Mouse (Mus musculus) stomach, postnatal 0 days (tissue): ENCODE measurements around the gene St5. TPM values are rescaled to one million over a fixed set of nuclear protein-coding genes. Genes with fewer than 3 reads are reported as not detected.

ENCODE experiments used
- ATAC-seq: fragments of 200-750 bp; cut with Nextera tagmentation; 2 replicates; pipeline ENCODE4 v1.8.0; 2017; ENCODE audit not compliant: low FRiP score, low TSS enrichment
- DNase-seq: peaks from one replicate; pipeline ENCODE4 v3.0.0-alpha.2; 2016; ENCODE audit warnings: low spot score
- H3K27ac ChIP-seq: fragments of 300-500 bp; sonication (generic); replicated peaks from 2 replicates; pipeline ENCODE4 v1.5.1; 2014; ENCODE audit warnings: mild to moderate bottlenecking, control low read depth
- H3K27me3 ChIP-seq: fragments of 300-500 bp; sonication (generic); 2 replicates; pipeline ENCODE4 v1.6.1; 2014; ENCODE audit warnings: low read length; ENCODE audit not compliant: control insufficient read depth, insufficient read depth
- H3K36me3 ChIP-seq: fragments of 300-500 bp; sonication (generic); 2 replicates; pipeline ENCODE4 v1.6.1; 2014; ENCODE audit warnings: low read length, mixed read lengths; ENCODE audit not compliant: control insufficient read depth, insufficient read depth
- H3K4me1 ChIP-seq: fragments of 300-500 bp; sonication (generic); replicated peaks from 2 replicates; pipeline ENCODE4 v1.6.1; 2014; ENCODE audit warnings: antibody characterized with exemption; ENCODE audit not compliant: control insufficient read depth, insufficient read depth
- H3K4me2 ChIP-seq: fragments of 300-500 bp; sonication (generic); replicated peaks from 2 replicates; pipeline ENCODE4 v1.6.1; 2014; ENCODE audit warnings: low read depth, mild to moderate bottlenecking, control low read depth, moderate library complexity
- H3K4me3 ChIP-seq: fragments of 300-500 bp; sonication (generic); 2 replicates; pipeline ENCODE4 v1.5.1; 2014; ENCODE audit warnings: low read depth, low read length, control low read depth
- H3K9ac ChIP-seq: fragments of 300-500 bp; sonication (generic); 2 replicates; pipeline ENCODE4 v1.6.1; 2014; ENCODE audit warnings: mild to moderate bottlenecking, low read length, control low read depth, mixed read lengths
- H3K9me3 ChIP-seq: fragments of 300-500 bp; sonication (generic); 2 replicates; pipeline ENCODE4 v1.6.1; 2016; ENCODE audit warnings: low read length; ENCODE audit not compliant: control insufficient read depth
- CTCF ChIP-seq: IDR thresholded peaks from 2 replicates; pipeline ENCODE4 v1.5.1; 2016; ENCODE audit warnings: antibody characterized with exemption, low read depth, mild to moderate bottlenecking, moderate library complexity
- EP300 ChIP-seq: optimal IDR thresholded peaks from 2 replicates; pipeline ENCODE3; 2016; ENCODE audit warnings: antibody characterized with exemption
- WGBS: fragments of 180-500 bp; shearing (Covaris S2); extraction: QIAGEN DNeasy Blood & Tissue Kit; methylation state at CpG from one replicate; pipeline ENCODE4 v1.1.7; 2014; 5-methylcytosine and 5-hydroxymethylcytosine counted together
- polyA plus RNA-seq: library from polyadenylated mRNA; unstranded; fragments of >200 nt; fragmentation: Nextera tagmentation; extraction: Ambion mirVana; gene quantifications from 2 replicates; pipeline ENCODE4 v1.2.1, GENCODE M21; 2015

The St5 gene
- polyA plus RNA-seq, 1 experiment from 2014 or later: 35.6 TPM

DNA sequence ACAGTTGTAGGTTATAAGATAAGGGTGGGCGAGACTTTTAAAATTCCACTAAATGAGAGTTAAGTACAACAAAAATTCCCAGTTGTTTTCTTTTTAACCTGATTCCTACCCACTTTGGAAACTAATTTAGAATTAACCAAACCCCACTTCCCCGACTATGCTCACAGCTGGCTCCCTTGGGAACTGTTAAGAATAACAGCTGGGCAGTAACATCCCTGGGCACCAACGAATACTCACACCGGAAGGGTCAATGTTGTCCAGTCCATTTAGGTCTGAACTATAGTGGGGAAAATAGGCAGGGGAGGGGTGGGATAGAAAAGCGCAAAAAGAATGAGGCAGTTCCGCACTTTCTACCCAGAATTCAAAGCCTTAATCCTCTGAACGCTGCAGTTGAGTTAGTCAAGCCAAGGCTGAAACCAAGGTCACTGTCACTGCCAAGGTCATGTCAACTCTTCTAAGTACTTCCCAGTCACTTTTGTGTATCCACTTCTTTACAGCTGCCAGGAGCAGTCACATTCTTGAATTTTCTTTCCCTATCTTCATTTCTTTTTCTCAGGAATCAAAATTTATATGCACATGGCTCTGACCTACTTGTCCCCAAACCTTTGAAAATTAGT lies 96.3 kb downstream of the St5 start:
- Histone ChIP-seq H3K27ac (no peak overlapping the region), H3K9ac (no peak overlapping the region), H3K4me2 (no peak overlapping the region), H3K4me1 (peaks cover 3% of the 10 kb centered on the region), H3K27me3 (no peaks in the 10 kb centered on the region), H3K4me3 (no peak overlapping the region), H3K9me3 (no peaks in the 10 kb centered on the region), H3K36me3 (no peaks in the 10 kb centered on the region)
- 56% methylated on average over 7 of the region's 7 CpGs for WGBS
- TF ChIP-seq EP300: no peak
- ATAC-seq: no peak
- no peak for DNase-seq

DNA sequence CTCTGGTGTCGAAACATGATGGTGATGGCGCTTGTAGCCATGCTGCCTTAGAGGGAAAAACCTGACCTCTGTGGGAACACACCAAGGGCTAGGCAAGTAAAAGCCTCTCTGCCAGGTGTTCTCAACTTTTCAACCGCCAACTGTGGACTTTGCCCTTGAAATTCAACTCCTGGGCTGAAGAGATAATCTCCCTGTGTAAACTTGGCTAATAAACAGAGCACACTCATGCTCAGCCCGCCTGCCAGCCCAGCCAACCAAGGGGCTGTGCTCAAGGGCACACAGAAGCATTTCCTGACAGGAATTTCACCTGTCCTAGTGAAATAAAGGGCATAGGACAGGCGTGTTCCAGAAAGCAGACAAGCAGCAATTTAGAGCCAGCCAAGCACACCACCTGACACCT lies 100.8 kb downstream of the St5 start:
- Histone ChIP-seq H3K27me3 (no peaks in the 10 kb centered on the region), H3K4me1 (peaks cover 7% of the 10 kb centered on the region), H3K36me3 (no peaks in the 10 kb centered on the region), H3K9me3 (no peaks in the 10 kb centered on the region), H3K4me2 (peak overlapping the region; percentile 32; the same call in 1 of the 2 replicates), H3K4me3 (0 out of 2 replicates have a peak overlapping the region, but pooled peaks have one; percentile 10), H3K9ac (no peak overlapping the region), H3K27ac (peak overlapping the region; percentile 83)
- DNase-seq (peak; percentile 87), ATAC-seq (peak; percentile 96)
- WGBS: 22% methylated on average over 5 of the region's 5 CpGs
- TF ChIP-seq CTCF (no peak), EP300 (peak; percentile 14)

DNA sequence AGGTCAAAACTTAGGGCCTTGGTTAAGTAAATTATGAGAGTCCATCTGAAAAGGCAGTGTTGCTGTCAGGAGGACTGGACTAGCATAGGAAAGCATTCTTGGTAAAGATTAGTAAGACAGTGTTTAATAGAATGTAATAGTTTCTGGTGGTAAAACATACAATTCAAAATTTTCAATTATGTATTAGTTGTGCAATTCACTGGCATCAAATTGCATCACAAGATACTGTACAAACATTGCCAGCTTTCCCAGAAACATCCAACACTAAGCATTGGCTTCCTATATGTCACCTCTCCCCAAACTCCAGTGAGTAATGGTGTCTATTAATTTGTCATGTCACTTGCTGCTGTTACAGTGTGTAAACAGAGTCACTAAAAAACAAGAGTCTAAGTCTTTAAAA lies 101.4 kb downstream of the St5 start:
- H3K27ac ChIP-seq: peak overlapping the region; percentile 83
- peaks cover 7% of the 10 kb centered on the region for H3K4me1 ChIP-seq
- TF ChIP-seq EP300: no peak
- no peak for TF ChIP-seq CTCF
- H3K4me3 ChIP-seq: 0 out of 2 replicates have a peak overlapping the region, but pooled peaks have one; percentile 10
- H3K9me3 ChIP-seq: no peaks in the 10 kb centered on the region
- peak overlapping the region; percentile 32; the same call in 1 of the 2 replicates for H3K4me2 ChIP-seq
- DNase-seq (no peak), ATAC-seq (0 out of 2 replicates have a peak, but pooled peaks have one; percentile 24)
- H3K9ac ChIP-seq: 0 out of 2 replicates have a peak overlapping the region, but pooled peaks have one; percentile 27
- no peaks in the 10 kb centered on the region for H3K36me3 ChIP-seq
- no peaks in the 10 kb centered on the region for H3K27me3 ChIP-seq

DNA sequence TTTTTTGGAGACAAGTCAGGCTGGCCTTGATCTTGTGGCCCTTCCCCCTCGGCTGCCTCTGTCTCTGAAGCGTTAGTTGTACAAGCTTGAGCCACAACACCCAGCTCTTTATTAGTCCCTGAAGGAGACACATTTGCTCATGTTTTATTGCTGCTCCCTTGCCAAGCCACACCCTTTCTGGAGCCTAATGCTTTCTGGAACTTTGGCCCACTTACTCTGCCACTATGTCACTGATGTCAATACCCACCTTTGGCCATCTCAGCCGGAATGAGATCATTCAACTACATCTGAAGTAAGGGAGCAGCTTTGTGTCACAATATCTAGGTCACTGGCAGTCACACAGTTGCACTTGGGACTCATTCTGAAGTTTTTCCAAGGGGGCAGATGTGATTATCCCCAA lies 102.7 kb downstream of the St5 start:
- Histone ChIP-seq H3K36me3 (no peaks in the 10 kb centered on the region), H3K9me3 (no peaks in the 10 kb centered on the region), H3K4me1 (peaks cover 3% of the 10 kb centered on the region), H3K27ac (peak overlapping the region; percentile 86), H3K27me3 (no peaks in the 10 kb centered on the region), H3K4me3 (no peak overlapping the region), H3K9ac (no peak overlapping the region), H3K4me2 (0 out of 2 replicates have a peak overlapping the region, but pooled peaks have one; percentile 17)
- DNase-seq (peak; percentile 65), ATAC-seq (peak; percentile 75)
- TF ChIP-seq EP300 (no peak), CTCF (no peak)
- WGBS: 23% methylated on average over 3 of the region's 3 CpGs

DNA sequence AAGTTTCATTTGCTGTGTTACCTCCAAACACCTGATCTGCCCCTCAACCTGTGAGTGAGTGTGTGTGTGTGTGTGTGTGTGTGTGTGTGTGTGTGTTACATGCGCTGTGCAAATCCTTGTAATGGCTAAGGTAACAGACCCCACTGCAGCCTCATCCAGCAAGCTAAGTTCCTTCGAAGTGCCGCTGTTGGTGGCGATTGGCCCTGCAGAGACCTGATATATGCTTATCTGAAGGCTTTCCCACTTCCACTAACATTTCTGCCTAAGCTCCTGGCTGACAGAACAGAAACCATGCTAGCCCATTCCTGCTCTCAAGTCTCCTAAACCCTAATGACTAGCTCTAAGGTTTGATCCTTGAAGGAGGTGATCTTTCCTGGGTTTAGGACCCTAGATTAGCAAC lies 103.4 kb downstream of the St5 start:
- no peak overlapping the region for H3K4me3 ChIP-seq
- DNase-seq: no peak
- 70% methylated on average over 4 of the region's 4 CpGs for WGBS
- H3K27me3 ChIP-seq: no peaks in the 10 kb centered on the region
- peak overlapping the region; percentile 43; the same call in 1 of the 2 replicates for H3K9ac ChIP-seq
- H3K4me2 ChIP-seq: no peak overlapping the region
- no peaks in the 10 kb centered on the region for H3K36me3 ChIP-seq
- no peak for ATAC-seq
- TF ChIP-seq EP300: no peak
- TF ChIP-seq CTCF: no peak
- H3K9me3 ChIP-seq: no peaks in the 10 kb centered on the region
- H3K4me1 ChIP-seq: peaks cover 3% of the 10 kb centered on the region
- H3K27ac ChIP-seq: peak overlapping the region; percentile 86

DNA sequence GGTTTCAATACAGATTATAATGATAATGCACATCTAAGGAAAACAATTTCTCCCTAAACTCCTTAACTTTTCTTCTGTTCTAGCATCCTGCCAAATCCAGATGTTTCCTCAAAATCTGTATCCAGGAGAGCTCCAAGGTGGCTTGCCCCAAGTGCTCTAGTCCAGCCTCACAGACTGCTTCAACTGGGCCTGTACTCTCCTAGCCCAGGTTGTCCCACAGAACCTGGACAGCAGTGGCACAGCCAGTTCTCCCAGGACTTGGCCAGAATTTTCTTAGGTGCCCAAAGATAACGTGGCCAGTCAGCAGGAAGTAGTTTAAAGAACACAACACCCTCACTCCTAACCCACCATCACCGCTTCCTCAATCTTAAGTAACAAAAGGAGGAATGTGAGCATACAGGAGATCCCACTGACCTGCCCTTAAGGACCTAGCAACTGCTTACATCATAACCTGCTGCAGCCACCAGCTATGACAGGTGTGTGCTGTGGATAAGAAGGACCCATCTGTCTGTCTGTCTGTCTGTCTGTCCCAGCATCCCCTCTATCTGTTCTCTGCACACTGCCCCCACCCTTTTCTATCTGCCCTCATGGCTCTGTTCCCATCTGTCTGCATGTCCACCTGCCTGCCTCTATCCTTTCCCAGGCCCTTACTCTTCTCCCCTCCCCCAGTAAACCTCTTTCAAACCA lies 108.4 kb downstream of the St5 start:
- H3K4me2 ChIP-seq: no peak overlapping the region
- H3K27me3 ChIP-seq: no peaks in the 10 kb centered on the region
- no peak overlapping the region for H3K27ac ChIP-seq
- DNase-seq (no peak), ATAC-seq (0 out of 2 replicates have a peak, but pooled peaks have one; percentile 44)
- peaks cover 20% of the 10 kb centered on the region for H3K4me1 ChIP-seq
- no peaks in the 10 kb centered on the region for H3K9me3 ChIP-seq
- 62% methylated on average over 2 of the region's 2 CpGs for WGBS
- TF ChIP-seq EP300: no peak
- TF ChIP-seq CTCF: no peak
- no peaks in the 10 kb centered on the region for H3K36me3 ChIP-seq
- H3K9ac ChIP-seq: no peak overlapping the region
- no peak overlapping the region for H3K4me3 ChIP-seq
